Mouse (Mus musculus): Measurements from ENCODE around the gene Plpp1. TPM values are rescaled to one million over a fixed set of nuclear protein-coding genes. Genes with fewer than 3 reads are reported as not detected.

The Plpp1 gene
- polyA plus RNA-seq, 1 experiment = 5.1 TPM

DNA sequence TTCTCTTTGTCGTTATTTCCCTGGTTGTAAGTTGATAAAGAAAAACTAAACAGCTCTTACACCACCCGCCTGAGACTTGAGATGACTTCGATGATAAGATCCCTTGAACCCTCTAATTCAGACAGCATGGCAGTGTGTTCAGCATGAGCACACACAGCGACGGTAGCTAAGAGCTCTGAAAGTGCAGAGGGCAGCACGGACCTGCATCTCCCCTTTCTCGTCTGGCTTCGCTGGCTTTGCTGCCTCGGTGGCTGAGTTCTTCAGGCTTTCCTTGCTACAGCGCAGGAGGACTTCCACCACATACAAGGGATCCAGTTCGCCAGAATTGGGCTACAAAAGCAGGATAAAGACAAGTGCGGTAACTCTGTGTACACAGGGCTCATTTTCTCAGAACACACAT lies 86.6 kb downstream of the Plpp1 start:
- no peak overlapping the region for H3K4me3 ChIP-seq (replicated peaks)
- H3K9me3 ChIP-seq (ENCODE audit: control insufficient read depth, low read length) = no peaks in the 10 kb centered on the region
- TF ChIP-seq TAL1 (IDR thresholded peaks at IDR 0.05; ENCODE audit: low read length) (no peak), GATA1 (IDR thresholded peaks at IDR 0.05; ENCODE audit: low read length) (no peak)
- H3K27me3 ChIP-seq (ENCODE audit: control insufficient read depth) = no peaks in the 10 kb centered on the region
- H3K36me3 ChIP-seq (ENCODE audit: control insufficient read depth) = peaks cover 97% of the 10 kb centered on the region
- no peaks in the 10 kb centered on the region for H3K4me1 ChIP-seq (ENCODE audit: control insufficient read depth)

DNA sequence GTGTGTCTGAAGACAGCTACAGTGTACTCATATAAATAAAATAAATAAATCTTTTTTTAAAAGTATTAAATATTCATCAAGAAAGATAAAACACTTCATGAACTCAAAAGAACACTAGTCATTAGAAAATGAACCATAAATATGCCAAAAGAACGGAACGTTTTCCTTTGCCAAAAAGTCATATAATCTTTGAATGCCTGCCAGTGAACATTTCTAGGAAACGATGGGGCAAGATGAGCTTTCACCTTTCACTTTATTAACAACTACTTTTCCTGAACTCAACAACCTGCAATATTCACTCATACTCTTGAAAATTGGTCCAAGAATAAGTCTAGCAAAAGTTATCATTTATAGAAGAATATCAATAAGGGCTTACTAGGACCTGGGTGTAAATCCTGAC lies 101.6 kb downstream of the Plpp1 start:
- Histone ChIP-seq H3K9me3 (ENCODE audit: control insufficient read depth, low read length) (no peaks in the 10 kb centered on the region), H3K4me1 (ENCODE audit: control insufficient read depth) (no peaks in the 10 kb centered on the region), H3K4me3 (replicated peaks) (no peak overlapping the region), H3K27me3 (ENCODE audit: control insufficient read depth) (no peaks in the 10 kb centered on the region), H3K36me3 (ENCODE audit: control insufficient read depth) (peaks cover 94% of the 10 kb centered on the region)
- TF ChIP-seq TAL1 (IDR thresholded peaks at IDR 0.05; ENCODE audit: low read length) = no peak
- no peak for TF ChIP-seq GATA1 (IDR thresholded peaks at IDR 0.05; ENCODE audit: low read length)

GRCm38 (mm10) chr13:112909663-112910062 lies 109.1 kb downstream of the Plpp1 start:
- no peak for TF ChIP-seq GATA1 (IDR thresholded peaks at IDR 0.05; ENCODE audit: low read length)
- TF ChIP-seq TAL1 (IDR thresholded peaks at IDR 0.05; ENCODE audit: low read length) = no peak
- no peaks in the 10 kb centered on the region for H3K27me3 ChIP-seq (ENCODE audit: control insufficient read depth)
- peaks cover 94% of the 10 kb centered on the region for H3K36me3 ChIP-seq (ENCODE audit: control insufficient read depth)
- no peak overlapping the region for H3K4me3 ChIP-seq (replicated peaks)
- H3K9me3 ChIP-seq (ENCODE audit: control insufficient read depth, low read length) = no peaks in the 10 kb centered on the region
- no peaks in the 10 kb centered on the region for H3K4me1 ChIP-seq (ENCODE audit: control insufficient read depth)

DNA sequence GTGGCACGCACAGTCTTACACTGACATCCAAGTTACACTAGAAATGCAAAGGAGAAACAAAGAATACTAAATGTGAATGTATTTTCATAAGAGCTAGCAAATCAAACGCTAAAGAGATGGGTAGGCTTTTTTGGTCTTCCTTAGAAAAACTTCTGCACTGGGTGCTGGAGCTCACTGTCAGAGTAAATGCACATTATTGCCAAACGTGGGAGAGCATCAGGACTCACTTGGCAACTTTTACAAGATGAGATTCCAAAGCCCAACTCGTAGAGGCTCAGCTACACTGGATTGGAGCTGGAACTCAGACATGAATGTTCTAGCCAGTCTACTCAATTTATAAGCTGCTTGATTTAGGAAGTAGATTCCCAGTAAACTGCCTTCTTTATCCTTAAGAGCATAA lies 109.8 kb downstream of the Plpp1 start:
- Histone ChIP-seq H3K4me1 (ENCODE audit: control insufficient read depth) (no peaks in the 10 kb centered on the region), H3K9me3 (ENCODE audit: control insufficient read depth, low read length) (no peaks in the 10 kb centered on the region), H3K27me3 (ENCODE audit: control insufficient read depth) (no peaks in the 10 kb centered on the region), H3K4me3 (replicated peaks) (no peak overlapping the region), H3K36me3 (ENCODE audit: control insufficient read depth) (peaks cover 91% of the 10 kb centered on the region)
- no peak for TF ChIP-seq GATA1 (IDR thresholded peaks at IDR 0.05; ENCODE audit: low read length)
- no peak for TF ChIP-seq TAL1 (IDR thresholded peaks at IDR 0.05; ENCODE audit: low read length)

Other genes starting within 250 kb of the Plpp1 start
- not detected in 2 replicates for gene Il31ra, start 206.4 kb upstream of the Plpp1 start, polyA plus RNA-seq (2012)
- not detected in 2 replicates for gene Ddx4, start 148.3 kb upstream of the Plpp1 start, polyA plus RNA-seq (2012)
- 0.33 and 0.39 TPM in 2 replicates for gene Slc38a9, start 140.0 kb upstream of the Plpp1 start, polyA plus RNA-seq (2012)
- 0.34 TPM in 2 replicates for gene Mtrex, start 126.6 kb downstream of the Plpp1 start, polyA plus RNA-seq (2012)
- gene Dhx29, start 126.7 kb downstream of the Plpp1 start, polyA plus RNA-seq (2012) = 0.14 and 0.17 TPM in 2 replicates
- not detected in 2 replicates for gene Ccno, start 187.0 kb downstream of the Plpp1 start, polyA plus RNA-seq (2012)
- not detected in 2 replicates for gene Mcidas, start 193.1 kb downstream of the Plpp1 start, polyA plus RNA-seq (2012)
- not detected in 2 replicates for gene Cdc20b, start 234.3 kb downstream of the Plpp1 start, polyA plus RNA-seq (2012)
- not detected in 2 replicates for gene Gpx8, start 245.6 kb downstream of the Plpp1 start, polyA plus RNA-seq (2012)